Mouse (Mus musculus) cortical plate, adult 2 months (tissue): ENCODE data around the gene Igsf8. TPM values are rescaled to one million over a fixed set of nuclear protein-coding genes. Genes with fewer than 3 reads are reported as not detected.

Experiments
- H3K27ac ChIP-seq: fragments of 200-500 bp; 2 replicates; pipeline ENCODE4 v1.5.1; 2012; ENCODE audit warnings: low read length, control low read depth, inconsistent platforms; ENCODE audit not compliant: insufficient read depth
- H3K4me1 ChIP-seq: fragments of 200-500 bp; 2 replicates; pipeline ENCODE4 v1.6.1; 2011; ENCODE audit warnings: low read length; ENCODE audit not compliant: control insufficient read depth, insufficient read depth
- H3K4me3 ChIP-seq: fragments of 200-500 bp; 2 replicates; pipeline ENCODE4 v1.5.1; 2011; ENCODE audit warnings: mild to moderate bottlenecking, low read length, control low read depth; ENCODE audit not compliant: insufficient read depth
- CTCF ChIP-seq: fragments of 200-500 bp; IDR thresholded peaks from 2 replicates; pipeline ENCODE4 v1.5.1; 2011; ENCODE audit warnings: mild to moderate bottlenecking, control low read depth, low read length; ENCODE audit not compliant: insufficient read depth; ENCODE audit errors: extremely low read depth
- POLR2A ChIP-seq: fragments of 200-500 bp; IDR thresholded peaks from 2 replicates; pipeline ENCODE4 v1.6.1; 2011; ENCODE audit warnings: mild to moderate bottlenecking, low read length, control low read depth; ENCODE audit not compliant: insufficient read depth; ENCODE audit errors: extremely low read depth
- polyA plus RNA-seq: library from polyadenylated mRNA; depleted of rRNA; stranded (reverse); fragments of >200 nt; gene quantifications from 2 replicates; pipeline ENCODE4 v1.2.3, GENCODE M21; 2012

Gene Igsf8
- polyA plus RNA-seq, 1 experiment, result 318 TPM

- TF ChIP-seq POLR2A, result peak; percentile 89
- no peak for TF ChIP-seq CTCF
- H3K4me1 ChIP-seq, result peaks cover 11% of the 10 kb centered on the region
- H3K4me3 ChIP-seq, result peak within 1 kb of the TSS; percentile 60
Measured at GRCm38 (mm10) chr1:172297611-172298537, 36.4 kb downstream of the Igsf8 start, which contains the start of gene Atp1a2. Gene Atp1a2 (minus strand): TSS chr1:172298064.

GRCm38 (mm10) chr1:172299528-172299927 is 38.1 kb downstream of the Igsf8 start:
- no peak overlapping the region for H3K4me3 ChIP-seq
- peaks cover 7% of the 10 kb centered on the region for H3K4me1 ChIP-seq
- TF ChIP-seq CTCF (no peak), POLR2A (no peak)
- H3K27ac ChIP-seq, result peak overlapping the region; percentile 79; the same call in 1 of the 2 replicates

More at GRCm38 (mm10) chr1:172297611-172298537, 36.4 kb downstream of the Igsf8 start, which contains the start of gene Atp1a2:
- H3K27ac ChIP-seq, result peak within 1 kb of the TSS; percentile 89

GRCm38 (mm10) chr1:172300247-172300646 is 38.8 kb downstream of the Igsf8 start:
- no peak; the same call in 1 of the 2 replicates for TF ChIP-seq POLR2A
- no peak for TF ChIP-seq CTCF
- peaks cover 7% of the 10 kb centered on the region for H3K4me1 ChIP-seq
- no peak overlapping the region for H3K4me3 ChIP-seq
- H3K27ac ChIP-seq, result peak overlapping the region; percentile 79

GRCm38 (mm10) chr1:172301180-172301579 is 39.7 kb downstream of the Igsf8 start:
- H3K27ac ChIP-seq, result peak overlapping the region; percentile 79
- H3K4me1 ChIP-seq, result peaks cover 8% of the 10 kb centered on the region
- no peak for TF ChIP-seq CTCF
- no peak for TF ChIP-seq POLR2A
- no peak overlapping the region for H3K4me3 ChIP-seq

- H3K4me1 ChIP-seq, result peaks cover 8% of the 10 kb centered on the region
- TF ChIP-seq CTCF, result no peak
- no peak for TF ChIP-seq POLR2A
- no peak overlapping the region for H3K4me3 ChIP-seq
- H3K27ac ChIP-seq, result 0 out of 2 replicates have a peak overlapping the region, but pooled peaks have one; percentile 8
Measured at GRCm38 (mm10) chr1:172302311-172302710, 40.9 kb downstream of the Igsf8 start.

- Histone ChIP-seq H3K4me1 (peaks cover 6% of the 10 kb centered on the region), H3K27ac (no peak overlapping the region), H3K4me3 (no peak overlapping the region)
- TF ChIP-seq POLR2A (no peak), CTCF (no peak)
Measured at GRCm38 (mm10) chr1:172302851-172303250, 41.4 kb downstream of the Igsf8 start.

- TF ChIP-seq CTCF (no peak), POLR2A (no peak)
- H3K27ac ChIP-seq, result peak overlapping the region; percentile 19; the same call in 1 of the 2 replicates
- H3K4me3 ChIP-seq, result no peak overlapping the region
- peaks cover 6% of the 10 kb centered on the region for H3K4me1 ChIP-seq
Measured at GRCm38 (mm10) chr1:172304443-172304842, 43.0 kb downstream of the Igsf8 start.

- Histone ChIP-seq H3K4me3 (no peak overlapping the region), H3K27ac (no peak overlapping the region), H3K4me1 (peaks cover 7% of the 10 kb centered on the region)
- TF ChIP-seq CTCF, result no peak
- TF ChIP-seq POLR2A, result no peak
Measured at GRCm38 (mm10) chr1:172305153-172305552, 43.7 kb downstream of the Igsf8 start.

- Histone ChIP-seq H3K4me1 (peaks cover 7% of the 10 kb centered on the region), H3K27ac (no peak overlapping the region), H3K4me3 (no peak overlapping the region)
- TF ChIP-seq POLR2A (no peak), CTCF (no peak)
Measured at GRCm38 (mm10) chr1:172305635-172306034, 44.2 kb downstream of the Igsf8 start.
